Mouse (Mus musculus) testis, adult 2 months (tissue): ENCODE measurements around the gene Spi1.

Source experiments
- CTCF ChIP-seq: fragments of 200-500 bp; IDR thresholded peaks from 2 replicates; pipeline ENCODE4 v1.5.1; 2012; ENCODE audit warnings: low read depth, mild to moderate bottlenecking, inconsistent platforms, low read length, moderate library complexity; ENCODE audit not compliant: control insufficient read depth, insufficient read depth, insufficient replicate concordance
- POLR2A ChIP-seq: fragments of 200-500 bp; IDR thresholded peaks from 2 replicates; pipeline ENCODE4 v1.6.1; 2012; ENCODE audit warnings: low read depth, mild to moderate bottlenecking, inconsistent platforms, low read length, moderate library complexity; ENCODE audit not compliant: control insufficient read depth

GRCm38 (mm10) chr2:91068162-91068871, 13.9 kb upstream of the Spi1 start:
- TF ChIP-seq POLR2A (no peak), CTCF (no peak)
